Mouse (Mus musculus): ENCODE measurements around the gene Tns1. TPM values are rescaled to one million over a fixed set of nuclear protein-coding genes. Genes with fewer than 3 reads are reported as not detected.

The Tns1 gene
- total and polyA plus RNA-seq, 2 experiments, result 17.9 to 47.9 TPM

- H3K36me3 ChIP-seq (ENCODE audit: control insufficient read depth, insufficient read depth, low read length), result no peaks in the 10 kb centered on the region
- H3K27ac ChIP-seq (replicated peaks; ENCODE audit: insufficient read depth, low read depth, low read length), result no peak overlapping the region
- H3K4me1 ChIP-seq (ENCODE audit: control insufficient read depth, insufficient read depth, low read length), result no peaks in the 10 kb centered on the region
- no peak overlapping the region for H3K9ac ChIP-seq (ENCODE audit: low read depth, low read length)
- 51% methylated on average over 10 of the region's 10 CpGs for WGBS
- no peak for TF ChIP-seq POLR2A (IDR thresholded peaks at IDR 0.05; ENCODE audit: extremely low read depth, insufficient read depth, low read length)
- no peak for TF ChIP-seq CTCF (IDR thresholded peaks at IDR 0.05; ENCODE audit: low read depth, low read length)
- no peaks in the 10 kb centered on the region for H3K79me2 ChIP-seq (ENCODE audit: control insufficient read depth, insufficient read depth, low read length)
- no peak for DNase-seq (ENCODE audit: extremely low read depth, low read depth, low spot score)
- H3K4me3 ChIP-seq (ENCODE audit: insufficient read depth, low read depth, low read length), result no peak overlapping the region
- no peaks in the 10 kb centered on the region for H3K27me3 ChIP-seq (ENCODE audit: control insufficient read depth, insufficient read depth, low read length)
Measured at GRCm38 (mm10) chr1:74092242-74092641, 32.0 kb downstream of the Tns1 start.

DNA sequence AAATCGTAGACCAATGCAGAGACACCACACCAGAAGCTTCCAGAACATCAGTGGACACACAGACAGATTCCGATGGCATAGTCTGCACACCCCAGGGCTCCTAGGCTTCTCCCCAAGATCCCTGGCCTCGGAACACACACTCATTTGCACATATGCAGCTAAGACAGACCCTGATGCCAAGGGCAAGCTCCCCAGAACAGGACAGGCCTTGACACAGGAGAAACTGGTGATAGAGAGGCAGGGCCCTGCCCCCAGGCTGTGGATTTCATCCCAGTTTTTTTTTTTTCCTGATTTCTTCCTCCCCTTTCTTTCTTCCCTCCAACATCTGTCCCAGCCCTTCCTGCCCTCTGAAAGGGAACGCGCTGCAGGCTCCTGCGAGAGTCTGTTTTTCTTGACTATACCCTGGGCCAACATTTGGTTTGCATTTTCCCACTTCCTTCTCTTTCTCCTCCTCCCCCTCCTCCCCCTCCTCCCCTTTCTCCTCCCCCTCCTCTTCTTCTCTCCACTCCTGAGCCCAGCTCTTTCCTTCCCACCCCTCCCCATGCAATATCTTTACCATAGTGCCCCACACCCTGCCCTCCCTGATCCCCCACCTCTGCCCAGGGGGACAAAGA is 32.5 kb downstream of the Tns1 start:
- Histone ChIP-seq H3K4me3 (ENCODE audit: insufficient read depth, low read depth, low read length) (no peak overlapping the region), H3K27me3 (ENCODE audit: control insufficient read depth, insufficient read depth, low read length) (no peaks in the 10 kb centered on the region), H3K4me1 (ENCODE audit: control insufficient read depth, insufficient read depth, low read length) (no peaks in the 10 kb centered on the region), H3K27ac (replicated peaks; ENCODE audit: insufficient read depth, low read depth, low read length) (no peak overlapping the region), H3K79me2 (ENCODE audit: control insufficient read depth, insufficient read depth, low read length) (no peaks in the 10 kb centered on the region), H3K36me3 (ENCODE audit: control insufficient read depth, insufficient read depth, low read length) (no peaks in the 10 kb centered on the region), H3K9ac (ENCODE audit: low read depth, low read length) (no peak overlapping the region)
- WGBS, result 76% methylated on average over 6 of the region's 6 CpGs
- no peak for TF ChIP-seq CTCF (IDR thresholded peaks at IDR 0.05; ENCODE audit: low read depth, low read length)
- no peak for TF ChIP-seq POLR2A (IDR thresholded peaks at IDR 0.05; ENCODE audit: extremely low read depth, insufficient read depth, low read length)
- DNase-seq (ENCODE audit: extremely low read depth, low read depth, low spot score), result no peak

DNA sequence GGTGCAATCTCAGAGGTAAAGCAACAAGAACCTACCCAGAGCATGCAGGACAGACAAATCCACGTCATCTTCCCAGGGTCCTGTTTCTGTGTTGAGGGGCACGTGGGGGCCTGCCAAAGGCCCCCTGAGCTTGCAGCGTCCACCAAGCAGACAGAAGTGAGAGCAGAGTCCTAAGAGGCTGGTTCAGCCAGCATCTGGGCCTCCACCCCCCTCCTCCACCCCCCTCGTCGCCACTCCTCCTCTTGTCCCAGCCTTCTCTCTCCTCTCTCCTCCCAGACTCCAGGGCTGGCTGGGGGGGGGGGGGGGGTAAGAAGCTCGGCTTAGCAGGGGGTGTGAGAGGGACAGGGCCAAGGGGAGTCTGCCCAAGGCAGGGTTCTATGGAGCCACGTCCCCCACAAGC is 33.1 kb downstream of the Tns1 start:
- 69% methylated on average over 6 of the region's 7 CpGs for WGBS
- DNase-seq (ENCODE audit: extremely low read depth, low read depth, low spot score), result no peak
- Histone ChIP-seq H3K27ac (replicated peaks; ENCODE audit: insufficient read depth, low read depth, low read length) (no peak overlapping the region), H3K4me1 (ENCODE audit: control insufficient read depth, insufficient read depth, low read length) (no peaks in the 10 kb centered on the region), H3K9ac (ENCODE audit: low read depth, low read length) (no peak overlapping the region), H3K79me2 (ENCODE audit: control insufficient read depth, insufficient read depth, low read length) (no peaks in the 10 kb centered on the region), H3K36me3 (ENCODE audit: control insufficient read depth, insufficient read depth, low read length) (no peaks in the 10 kb centered on the region), H3K4me3 (ENCODE audit: insufficient read depth, low read depth, low read length) (peak overlapping the region; percentile 34), H3K27me3 (ENCODE audit: control insufficient read depth, insufficient read depth, low read length) (no peaks in the 10 kb centered on the region)
- TF ChIP-seq CTCF (IDR thresholded peaks at IDR 0.05; ENCODE audit: low read depth, low read length) (no peak), POLR2A (IDR thresholded peaks at IDR 0.05; ENCODE audit: extremely low read depth, insufficient read depth, low read length) (no peak)

DNA sequence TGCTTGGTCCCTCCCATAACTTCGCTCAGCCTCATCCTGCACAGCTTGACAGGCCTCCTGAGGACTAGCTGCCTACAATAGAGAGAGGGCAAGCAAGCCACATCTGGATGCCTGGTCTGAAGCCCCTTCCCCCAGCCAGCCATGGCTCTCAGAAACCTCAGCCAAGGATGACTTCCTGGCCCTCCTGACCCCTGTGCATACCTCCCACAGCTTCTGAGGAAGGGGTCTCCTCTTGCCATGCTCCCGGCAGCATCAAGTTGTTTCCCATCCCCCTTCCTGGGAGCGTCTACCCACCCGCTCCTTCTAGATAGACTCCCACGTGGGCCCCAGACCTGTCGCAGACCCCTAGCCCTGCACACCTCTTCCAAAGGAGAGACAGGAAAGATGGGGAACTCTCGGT is 33.9 kb downstream of the Tns1 start:
- TF ChIP-seq POLR2A (IDR thresholded peaks at IDR 0.05; ENCODE audit: extremely low read depth, insufficient read depth, low read length), result no peak
- TF ChIP-seq CTCF (IDR thresholded peaks at IDR 0.05; ENCODE audit: low read depth, low read length), result no peak
- Histone ChIP-seq H3K4me3 (ENCODE audit: insufficient read depth, low read depth, low read length) (peak overlapping the region; percentile 19), H3K27ac (replicated peaks; ENCODE audit: insufficient read depth, low read depth, low read length) (no peak overlapping the region), H3K4me1 (ENCODE audit: control insufficient read depth, insufficient read depth, low read length) (no peaks in the 10 kb centered on the region), H3K79me2 (ENCODE audit: control insufficient read depth, insufficient read depth, low read length) (no peaks in the 10 kb centered on the region), H3K27me3 (ENCODE audit: control insufficient read depth, insufficient read depth, low read length) (no peaks in the 10 kb centered on the region), H3K36me3 (ENCODE audit: control insufficient read depth, insufficient read depth, low read length) (no peaks in the 10 kb centered on the region), H3K9ac (ENCODE audit: low read depth, low read length) (no peak overlapping the region; the same call in 1 of the 2 replicates)
- 72% methylated on average over 7 of the region's 7 CpGs for WGBS
- DNase-seq (ENCODE audit: extremely low read depth, low read depth, low spot score), result no peak

- 75% methylated on average over 1 of the region's 1 CpGs for WGBS
- no peaks in the 10 kb centered on the region for H3K27me3 ChIP-seq (ENCODE audit: control insufficient read depth, insufficient read depth, low read length)
- no peak overlapping the region for H3K27ac ChIP-seq (replicated peaks; ENCODE audit: insufficient read depth, low read depth, low read length)
- no peak overlapping the region for H3K9ac ChIP-seq (ENCODE audit: low read depth, low read length)
- no peak for TF ChIP-seq POLR2A (IDR thresholded peaks at IDR 0.05; ENCODE audit: extremely low read depth, insufficient read depth, low read length)
- no peak for TF ChIP-seq CTCF (IDR thresholded peaks at IDR 0.05; ENCODE audit: low read depth, low read length)
- no peaks in the 10 kb centered on the region for H3K79me2 ChIP-seq (ENCODE audit: control insufficient read depth, insufficient read depth, low read length)
- H3K4me3 ChIP-seq (ENCODE audit: insufficient read depth, low read depth, low read length), result no peak overlapping the region
- H3K36me3 ChIP-seq (ENCODE audit: control insufficient read depth, insufficient read depth, low read length), result no peaks in the 10 kb centered on the region
- no peak for DNase-seq (ENCODE audit: extremely low read depth, low read depth, low spot score)
- H3K4me1 ChIP-seq (ENCODE audit: control insufficient read depth, insufficient read depth, low read length), result no peaks in the 10 kb centered on the region
Measured at GRCm38 (mm10) chr1:74088569-74088968, 35.7 kb downstream of the Tns1 start.

DNA sequence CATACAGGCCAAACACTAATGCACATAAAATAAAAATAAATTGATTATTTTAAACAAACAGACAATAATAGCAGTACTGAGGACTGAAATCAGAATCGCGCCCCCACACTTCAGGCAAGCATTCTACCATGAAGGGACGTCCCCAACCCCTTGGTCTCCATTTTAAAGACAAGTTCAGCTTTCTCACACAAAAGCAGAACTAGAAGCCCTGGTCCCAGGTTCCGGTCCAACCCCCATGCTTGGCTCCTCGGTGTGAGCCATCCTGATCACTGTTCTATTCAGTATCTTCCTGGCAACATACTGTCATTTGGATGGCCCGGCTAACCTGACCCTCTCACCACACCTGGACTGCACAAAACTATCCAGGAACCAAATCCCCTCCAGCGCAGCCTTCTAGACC is 38.7 kb downstream of the Tns1 start:
- Histone ChIP-seq H3K4me1 (ENCODE audit: control insufficient read depth, insufficient read depth, low read length) (peaks cover 13% of the 10 kb centered on the region), H3K79me2 (ENCODE audit: control insufficient read depth, insufficient read depth, low read length) (no peaks in the 10 kb centered on the region), H3K27me3 (ENCODE audit: control insufficient read depth, insufficient read depth, low read length) (no peaks in the 10 kb centered on the region), H3K27ac (replicated peaks; ENCODE audit: insufficient read depth, low read depth, low read length) (no peak overlapping the region), H3K36me3 (ENCODE audit: control insufficient read depth, insufficient read depth, low read length) (no peaks in the 10 kb centered on the region), H3K9ac (ENCODE audit: low read depth, low read length) (no peak overlapping the region), H3K4me3 (ENCODE audit: insufficient read depth, low read depth, low read length) (no peak overlapping the region)
- no peak for DNase-seq (ENCODE audit: extremely low read depth, low read depth, low spot score)
- WGBS, result 93% methylated on average over 7 of the region's 7 CpGs
- TF ChIP-seq POLR2A (IDR thresholded peaks at IDR 0.05; ENCODE audit: extremely low read depth, insufficient read depth, low read length), result no peak
- no peak for TF ChIP-seq CTCF (IDR thresholded peaks at IDR 0.05; ENCODE audit: low read depth, low read length)

All from liver, adult 2 months (tissue).